Mouse (Mus musculus) gastrocnemius, adult 18-20 months (tissue): ENCODE results near the gene Gm29666. TPM values are rescaled to one million over a fixed set of nuclear protein-coding genes. Genes with fewer than 3 reads are reported as not detected.

Experiments
- DNase-seq: peaks from one replicate; pipeline ENCODE4 v3.0.0; 2021; ENCODE audit warnings: low spot score
- long read RNA-seq, 2 experiments: library from polyadenylated mRNA; stranded (forward); transcript quantifications; one replicate each; pipeline ENCODE4 v2.0.0; 2021
- total RNA-seq, 2 experiments: library from RNA; stranded (reverse); gene quantifications; 2 replicates each; pipeline ENCODE4 v1.2.3; 2021

The Gm29666 gene
- under 1 TPM; 0.09 to 0.14 TPM for total RNA-seq
- long read RNA-seq, experiment 1 = 0 reads
- long read RNA-seq, experiment 2 = 0 reads

DNA sequence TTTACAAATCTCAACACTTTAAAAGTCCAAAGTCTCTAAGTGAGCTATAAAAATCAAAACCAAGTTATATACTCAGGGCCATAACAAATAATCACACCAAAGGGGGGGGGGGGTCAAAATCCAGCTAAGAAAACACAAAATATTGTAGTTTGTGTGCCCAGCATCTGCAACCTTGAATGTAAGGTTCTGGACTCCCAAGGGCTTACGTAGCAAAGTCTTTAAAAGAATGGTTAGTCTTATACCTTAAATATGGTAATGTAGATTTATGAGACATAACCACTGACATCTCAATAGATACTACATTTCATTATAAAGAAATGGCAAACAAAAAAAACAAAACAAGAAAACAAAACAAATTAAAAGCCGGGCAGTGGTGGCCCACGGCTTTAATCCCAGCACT, at the start of gene Gm29666:
TSS of gene Gm29666 (minus strand) at position 101 of the 400 bp plus-strand sequence.
- no peak for DNase-seq

DNA sequence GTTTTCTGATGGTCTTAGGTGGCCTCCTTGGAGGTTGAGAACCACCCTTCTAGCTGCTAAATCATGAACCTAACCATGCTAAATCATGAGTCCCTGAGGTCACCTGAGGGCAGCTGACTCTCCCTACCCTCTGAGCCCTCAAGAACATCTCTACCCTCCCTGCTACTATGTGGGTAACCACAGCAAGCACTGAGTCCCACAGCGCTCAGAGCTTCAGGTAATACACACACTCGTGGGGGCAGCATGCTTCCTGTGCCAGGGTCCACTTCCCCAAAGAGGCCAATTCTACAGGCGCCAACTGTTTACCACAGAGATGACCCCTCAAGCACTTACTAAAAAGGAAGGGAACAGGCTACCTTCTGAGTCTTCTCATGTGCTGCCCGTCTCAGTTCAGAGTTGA, 48.7 kb upstream of the Gm29666 start:
- DNase-seq = no peak

DNA sequence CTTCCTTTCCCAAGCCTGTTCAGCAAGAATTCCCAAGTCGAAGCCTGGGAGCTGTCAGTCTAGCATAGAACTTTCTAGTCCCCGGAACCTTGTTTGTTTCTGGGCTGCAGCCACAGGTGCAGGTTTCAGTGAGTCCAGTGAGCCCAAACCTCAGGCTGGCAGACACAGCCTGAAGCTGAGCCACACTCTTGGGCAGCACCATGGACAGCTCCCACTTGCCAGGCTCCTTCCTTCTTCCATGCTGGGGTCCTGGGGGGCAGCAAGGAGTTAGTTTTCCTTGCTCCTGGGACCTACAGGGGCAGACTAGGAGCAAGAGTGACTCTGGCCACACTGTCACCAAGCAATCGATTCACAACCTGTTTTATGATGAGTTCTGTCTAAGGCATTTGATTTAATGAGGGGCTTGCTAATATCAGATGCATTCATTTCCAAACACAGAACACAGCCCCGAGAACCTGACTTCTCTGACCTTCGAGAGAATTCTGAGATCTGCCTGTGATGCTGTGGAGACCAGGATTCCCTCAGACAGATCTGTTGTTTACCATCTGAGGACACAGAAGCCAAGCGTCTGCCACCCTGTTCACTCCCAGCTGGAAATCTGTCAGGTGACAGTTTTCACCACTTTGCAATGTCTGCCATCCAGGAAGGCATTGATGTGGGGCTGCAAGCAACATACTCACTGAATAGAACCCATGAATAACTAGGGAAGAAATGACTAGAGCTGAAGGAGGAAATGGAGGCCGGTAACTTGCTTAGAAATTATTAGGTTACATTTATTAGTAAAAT, 45.9 kb upstream of the Gm29666 start:
- peak; percentile 39 for DNase-seq

DNA sequence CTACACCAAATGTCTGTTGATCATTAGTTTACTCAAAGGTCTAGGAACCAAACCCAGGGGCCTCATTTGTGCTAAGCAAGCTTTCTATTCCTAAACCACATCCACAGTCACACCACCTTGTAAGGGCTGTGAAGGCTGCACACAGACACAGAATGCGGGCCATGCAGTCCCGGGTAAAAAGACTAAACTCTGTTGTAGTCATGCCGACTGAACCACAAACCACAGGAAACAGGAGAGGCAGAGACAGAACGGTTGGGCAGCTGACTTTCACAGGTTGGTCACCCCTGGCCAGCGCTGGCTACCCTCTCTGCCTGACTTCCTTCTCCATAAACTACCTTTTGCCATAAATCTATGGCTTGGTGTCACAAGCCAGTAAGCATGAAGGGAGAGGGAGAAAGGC, 44.9 kb upstream of the Gm29666 start:
- DNase-seq = no peak

DNA sequence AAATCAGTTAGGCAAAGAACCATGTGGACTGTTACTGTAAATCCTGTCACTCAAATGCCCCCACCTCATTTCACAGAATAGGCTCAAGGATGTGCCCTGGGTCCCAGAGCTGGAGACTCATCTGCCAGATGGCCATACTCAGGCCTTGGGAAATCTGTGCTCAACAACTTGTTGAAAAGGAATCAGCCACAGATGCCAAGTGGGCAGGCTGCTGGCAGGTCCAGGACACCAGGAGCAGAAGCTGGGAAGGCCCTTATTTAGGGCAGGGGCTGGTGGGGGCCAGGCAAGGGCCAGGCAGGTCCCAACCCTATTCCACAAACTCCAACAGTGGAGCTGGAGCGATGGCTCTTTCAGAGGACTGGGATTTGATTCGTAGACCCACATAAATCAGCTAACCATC, 42.7 kb upstream of the Gm29666 start:
- no peak for DNase-seq

DNA sequence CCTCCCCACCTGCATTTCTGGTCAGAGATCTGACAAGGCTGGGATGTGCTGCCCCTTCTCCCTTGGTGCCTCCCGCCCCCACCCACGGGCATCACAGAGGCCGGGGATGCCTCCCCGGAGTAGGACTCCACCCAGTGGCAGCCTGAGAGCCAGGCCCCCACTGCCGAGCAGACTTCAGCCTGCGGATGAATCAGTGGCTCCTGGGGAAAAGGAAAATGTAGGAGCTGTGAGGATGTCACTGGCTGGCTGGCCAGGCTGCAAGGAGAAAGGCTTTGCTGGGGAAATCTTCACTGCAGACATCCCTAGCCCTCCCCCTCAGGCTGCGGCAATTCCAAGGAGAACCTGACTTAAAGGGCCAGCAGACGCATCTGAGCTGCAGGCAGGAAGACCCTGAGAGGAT, 40.9 kb upstream of the Gm29666 start:
- no peak for DNase-seq

DNA sequence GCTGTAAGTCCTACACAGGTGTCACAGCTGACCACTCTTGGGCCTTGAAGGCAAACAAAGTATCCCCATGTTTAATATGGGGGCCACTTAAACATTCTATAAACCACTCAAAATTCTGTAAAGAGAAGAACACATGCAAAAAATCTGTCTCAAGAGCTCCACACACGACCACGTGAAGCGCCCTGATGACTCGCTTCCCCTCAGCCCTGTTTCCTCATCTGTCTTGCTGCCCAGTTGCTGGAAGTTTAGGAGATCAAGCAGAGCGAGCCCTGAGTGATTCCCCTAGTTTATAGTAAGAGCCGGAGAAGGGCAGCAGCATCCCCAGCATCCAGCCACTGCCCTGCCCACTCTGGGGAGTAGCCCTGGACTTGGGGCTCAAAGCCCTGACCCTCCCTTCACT, 40.1 kb upstream of the Gm29666 start:
- no peak for DNase-seq

DNA sequence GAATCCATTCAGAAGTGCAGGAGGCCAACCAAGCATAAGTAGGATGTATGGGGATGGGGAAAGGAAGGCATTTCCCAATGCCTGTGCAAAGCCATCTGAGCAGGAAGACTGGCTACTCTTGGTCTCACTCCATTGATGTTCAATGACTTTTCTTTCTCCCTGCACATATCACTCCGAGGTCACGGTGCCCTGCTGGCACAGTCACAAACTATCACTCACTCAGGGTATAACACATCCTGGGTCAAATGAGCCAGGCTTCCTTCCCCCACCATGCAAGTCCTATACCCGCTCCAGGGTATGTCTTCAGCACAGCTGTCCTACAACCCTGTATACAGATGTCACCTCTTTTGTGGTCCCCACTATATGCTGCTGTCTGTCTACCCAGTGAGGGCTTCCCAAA, 38.5 kb upstream of the Gm29666 start:
- DNase-seq = no peak

DNA sequence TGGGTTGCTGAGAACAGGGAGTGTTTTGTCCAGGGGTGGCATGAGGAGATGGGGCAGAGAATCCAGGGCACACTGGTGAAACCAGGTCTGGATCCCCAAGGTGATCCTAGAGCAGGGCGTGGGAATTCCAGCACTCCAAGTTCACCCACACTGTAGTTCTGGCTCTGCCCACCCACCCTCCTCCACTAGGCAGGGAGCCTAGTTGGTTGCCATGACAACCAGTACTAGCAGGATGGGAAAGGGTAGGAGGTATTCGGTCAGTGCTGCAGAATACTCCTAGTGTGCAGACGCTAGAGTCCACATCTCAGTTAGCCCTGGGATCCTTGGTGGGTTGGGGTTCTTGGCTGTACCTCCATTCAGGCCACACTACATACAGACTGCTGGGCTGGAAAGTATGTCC, 38.0 kb upstream of the Gm29666 start:
- DNase-seq = no peak

DNA sequence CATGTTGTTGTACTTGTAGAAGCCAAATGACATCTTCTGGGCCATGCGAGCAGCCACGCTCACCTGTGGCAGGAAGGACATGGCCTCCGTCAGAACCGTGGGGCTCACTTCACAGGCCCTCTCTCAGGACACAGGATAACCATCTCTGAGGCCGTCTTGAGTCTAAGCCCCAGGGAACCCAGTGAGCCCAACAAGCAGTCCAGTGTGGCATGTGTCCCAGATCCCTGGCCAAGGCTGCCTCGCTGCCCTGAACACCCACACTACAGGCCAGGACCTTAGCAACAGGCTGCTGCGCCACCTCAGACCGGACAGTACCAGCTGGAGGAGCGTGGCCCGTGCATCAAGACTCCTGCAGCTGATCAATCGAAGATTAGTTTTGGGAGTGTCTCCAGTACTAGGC, 33.4 kb upstream of the Gm29666 start:
- DNase-seq = no peak

DNA sequence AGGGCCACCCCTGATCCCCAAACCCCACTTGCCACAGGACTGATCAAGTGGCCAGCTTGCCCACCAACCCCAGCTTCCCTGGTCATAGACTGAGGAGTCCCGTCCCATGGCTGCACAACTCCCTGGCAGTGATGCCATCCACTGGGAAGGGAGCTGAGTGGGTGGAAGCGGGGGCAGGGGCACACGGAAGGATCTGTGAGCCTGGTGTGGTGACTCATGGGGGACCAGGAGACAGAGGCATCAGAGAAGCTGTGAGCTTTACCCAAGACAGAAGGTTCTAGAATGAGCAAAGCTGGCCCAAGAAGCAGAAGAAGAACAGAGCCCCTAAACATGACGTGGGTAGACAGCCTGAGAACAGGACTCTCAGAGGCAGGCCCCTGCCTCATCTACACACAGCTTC, 30.2 kb upstream of the Gm29666 start:
- DNase-seq = no peak

DNA sequence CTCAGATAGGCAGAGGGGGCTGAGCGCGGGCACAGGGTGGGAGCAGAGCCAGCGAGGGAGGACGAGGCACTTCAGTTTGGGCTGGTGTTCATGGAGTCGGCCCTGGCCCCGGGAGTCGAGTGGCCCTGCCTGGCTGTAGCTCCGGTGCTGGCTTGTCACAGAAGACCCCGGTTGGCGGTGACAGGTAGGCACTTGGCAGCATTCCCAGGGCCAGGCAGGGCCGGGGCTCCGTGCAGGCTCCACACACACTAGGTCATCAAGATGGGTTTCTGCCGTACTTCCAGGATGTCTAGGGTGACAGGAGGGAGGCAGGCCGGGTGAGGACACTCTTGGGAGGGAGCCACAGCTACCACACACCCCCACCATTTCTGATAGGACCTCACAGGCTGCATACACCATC, 29.2 kb upstream of the Gm29666 start:
- DNase-seq = no peak

DNA sequence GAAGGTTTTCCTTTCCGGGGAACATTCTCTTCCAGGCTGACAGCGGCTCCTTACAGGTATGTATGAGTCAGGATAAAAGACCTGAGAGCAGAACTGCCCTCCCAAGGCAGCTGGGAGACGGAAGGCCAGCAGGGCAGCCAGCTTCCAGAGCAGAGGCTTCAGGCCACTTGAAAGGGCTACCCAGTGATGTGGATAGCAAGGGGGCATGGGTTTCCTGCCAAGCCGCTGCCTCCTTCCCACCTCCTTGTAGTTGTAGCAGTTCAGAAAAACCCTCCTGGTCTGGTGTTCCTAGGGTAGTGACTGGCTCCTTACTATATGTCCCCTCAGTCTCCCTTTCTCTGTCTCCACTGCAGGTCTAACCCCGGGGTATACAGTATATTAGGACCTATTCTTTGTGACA, 24.5 kb upstream of the Gm29666 start:
- no peak for DNase-seq

DNA sequence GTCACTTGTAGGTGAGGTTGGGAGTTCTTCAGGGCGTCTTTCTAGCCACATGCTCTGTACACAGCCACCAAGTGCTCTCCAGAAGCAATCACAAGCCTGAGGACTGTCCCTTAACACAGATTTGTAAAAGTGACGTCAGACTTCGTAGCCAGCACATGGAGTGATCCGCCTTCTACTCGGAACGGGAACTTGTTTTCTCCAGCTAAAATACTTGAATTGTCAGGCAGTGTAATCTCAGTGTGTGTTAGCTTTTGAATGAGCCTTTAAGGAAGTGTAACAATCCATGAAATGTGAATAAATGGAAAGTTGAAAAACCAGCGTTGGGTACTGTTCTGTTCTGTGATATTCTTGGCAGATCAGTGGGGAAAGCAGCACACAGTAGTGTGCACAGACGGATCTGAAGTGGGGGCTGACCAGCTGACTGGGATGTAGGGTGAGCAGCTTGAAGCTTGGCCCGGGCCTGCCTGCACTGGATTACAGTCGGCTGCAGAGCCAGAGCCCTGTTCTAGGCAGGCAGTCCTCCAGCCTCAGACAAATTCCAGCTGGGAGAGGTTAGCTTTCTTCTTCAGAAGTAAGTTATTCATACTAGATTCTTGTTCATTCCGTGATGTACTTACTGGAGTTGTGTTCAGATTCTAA, 22.9 kb upstream of the Gm29666 start:
- DNase-seq = no peak

DNA sequence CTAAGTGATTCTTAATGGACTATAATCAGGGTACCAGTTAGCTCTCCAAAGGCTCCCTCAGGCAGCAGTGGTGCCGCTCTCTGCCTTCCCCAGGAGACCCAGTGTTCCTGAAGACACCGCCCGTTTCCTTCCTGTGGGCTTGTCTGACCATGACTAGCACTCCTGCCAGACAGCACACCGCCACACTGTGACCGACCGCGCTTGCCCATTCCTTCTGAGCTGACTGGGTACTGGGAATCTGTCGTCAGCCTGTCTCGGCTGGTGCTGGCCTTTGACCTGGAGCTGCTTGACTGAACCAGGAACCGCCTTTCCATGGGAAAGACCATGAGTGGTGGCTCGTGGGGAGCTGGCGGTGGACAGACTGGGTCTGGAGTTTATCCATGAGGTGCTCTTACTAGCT, 20.3 kb upstream of the Gm29666 start:
- no peak for DNase-seq

DNA sequence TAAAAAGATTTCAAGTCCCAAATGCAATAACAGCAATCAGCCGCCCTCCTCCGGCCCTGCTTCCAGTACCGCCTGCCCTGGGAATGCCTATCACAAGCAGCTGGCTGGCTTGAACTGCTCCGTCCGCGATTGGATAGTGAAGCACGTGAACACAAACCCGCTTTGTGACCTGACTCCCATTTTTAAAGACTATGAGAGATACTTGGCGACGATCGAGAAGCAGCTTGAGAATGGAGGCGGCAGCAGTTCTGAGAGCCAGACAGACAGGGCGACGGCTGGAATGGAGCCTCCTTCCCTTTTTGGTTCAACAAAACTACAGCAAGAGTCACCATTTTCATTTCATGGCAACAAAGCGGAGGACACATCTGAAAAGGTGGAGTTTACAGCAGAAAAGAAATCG, 15.1 kb upstream of the Gm29666 start:
- no peak for DNase-seq

DNA sequence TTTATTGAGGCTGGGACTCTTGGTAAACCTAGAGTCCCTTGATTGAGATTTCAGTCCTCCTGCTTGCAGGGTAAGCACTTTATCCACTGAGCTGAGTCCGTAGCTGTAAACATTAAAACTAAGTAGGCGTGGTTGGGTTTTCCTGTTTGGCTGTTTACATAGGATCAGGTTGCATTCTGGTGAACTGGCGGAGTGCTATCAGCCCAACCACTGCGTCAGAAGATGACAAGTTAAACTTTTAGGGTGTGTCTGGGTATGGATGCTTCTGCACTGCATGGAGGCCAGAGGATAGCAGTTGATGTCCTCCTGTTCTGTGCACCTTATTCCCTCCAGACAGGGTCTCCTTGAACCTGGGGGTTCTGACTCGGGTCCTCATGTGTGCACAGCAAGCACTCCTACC, 12.5 kb upstream of the Gm29666 start:
- no peak for DNase-seq

DNA sequence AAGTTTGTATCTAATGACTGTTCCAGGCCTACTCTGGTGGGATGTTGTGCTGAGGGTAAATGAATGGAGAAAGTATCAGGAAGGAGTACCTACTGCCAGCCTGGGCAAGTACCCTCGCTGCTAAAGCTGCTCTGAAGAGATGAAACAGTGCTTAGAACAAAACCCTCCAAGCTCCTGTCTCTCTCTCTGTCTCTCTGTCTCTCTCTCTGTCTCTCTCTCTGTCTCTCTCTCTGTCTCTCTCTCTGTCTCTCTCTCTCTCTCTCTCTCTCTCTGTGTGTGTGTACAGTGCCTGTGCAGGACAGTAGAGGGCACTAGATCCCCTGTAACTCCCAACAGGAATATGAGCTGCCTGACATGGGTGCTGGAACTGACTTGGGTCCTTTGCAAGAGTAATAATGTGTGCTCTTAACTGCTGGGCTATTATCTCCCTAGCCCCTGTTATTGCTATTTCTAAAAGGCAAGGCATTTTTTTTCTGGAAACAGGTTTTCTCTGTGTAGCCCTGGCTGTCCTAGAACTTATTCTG, 5.7 kb upstream of the Gm29666 start:
- no peak for DNase-seq

DNA sequence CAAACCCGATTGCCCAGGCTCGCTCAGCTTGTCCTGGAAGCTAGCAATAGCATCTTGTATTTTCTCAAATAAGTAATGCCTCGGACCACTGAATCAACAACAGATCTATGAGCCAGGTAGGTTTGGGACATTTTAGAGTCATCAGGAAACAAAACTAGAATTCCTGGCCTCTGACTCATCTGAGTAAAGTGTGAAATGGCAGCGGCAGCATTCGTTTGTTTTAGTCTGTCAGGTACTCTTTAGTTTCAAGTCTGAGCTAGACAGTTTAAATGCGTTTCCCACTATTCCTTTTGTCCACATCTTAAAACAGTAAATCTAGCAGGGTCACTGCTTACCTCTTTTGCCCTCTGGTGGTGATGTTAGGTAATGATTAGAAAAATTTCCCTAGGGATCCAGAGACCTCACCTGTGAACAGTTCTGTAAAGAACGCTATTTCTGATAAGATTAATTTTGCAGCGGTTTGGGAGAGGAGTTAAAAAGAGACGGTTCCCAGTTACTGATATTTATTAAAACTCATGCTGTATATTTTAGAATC, 5.0 kb upstream of the Gm29666 start:
- peak; percentile 40 for DNase-seq

DNA sequence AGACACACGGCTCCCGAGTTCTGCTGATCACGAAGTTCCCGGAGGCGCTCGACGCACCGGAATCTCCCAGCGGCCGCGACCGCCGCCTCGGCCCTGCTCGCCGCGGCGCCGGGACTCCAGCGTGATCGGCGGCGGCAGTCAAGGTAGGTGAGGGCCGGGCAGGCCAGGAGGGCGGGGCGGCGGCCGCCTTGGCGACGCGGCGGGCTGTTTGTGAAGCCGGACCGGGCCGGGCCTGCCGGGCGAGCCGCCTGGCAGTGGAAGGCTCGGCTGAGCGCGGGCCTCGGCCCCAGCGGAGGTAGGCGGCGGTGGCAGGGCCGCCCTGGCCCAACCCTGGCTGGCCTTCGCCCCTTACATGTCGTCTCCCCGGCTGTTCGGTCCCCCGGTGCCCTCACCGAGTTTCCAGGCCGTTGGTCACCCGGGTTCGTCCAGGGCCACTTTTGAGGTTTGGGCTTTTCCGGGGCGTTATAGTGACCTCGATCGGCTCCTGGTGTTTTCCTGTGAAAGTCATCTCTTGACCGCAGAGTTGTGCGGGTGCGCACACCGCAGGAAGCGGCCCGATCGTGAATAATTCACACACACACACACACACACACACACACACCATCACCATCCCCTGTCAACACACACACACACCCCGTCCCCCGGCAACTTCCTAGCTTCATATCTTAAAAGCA, 3.8 kb upstream of the Gm29666 start:
- no peak for DNase-seq

DNA sequence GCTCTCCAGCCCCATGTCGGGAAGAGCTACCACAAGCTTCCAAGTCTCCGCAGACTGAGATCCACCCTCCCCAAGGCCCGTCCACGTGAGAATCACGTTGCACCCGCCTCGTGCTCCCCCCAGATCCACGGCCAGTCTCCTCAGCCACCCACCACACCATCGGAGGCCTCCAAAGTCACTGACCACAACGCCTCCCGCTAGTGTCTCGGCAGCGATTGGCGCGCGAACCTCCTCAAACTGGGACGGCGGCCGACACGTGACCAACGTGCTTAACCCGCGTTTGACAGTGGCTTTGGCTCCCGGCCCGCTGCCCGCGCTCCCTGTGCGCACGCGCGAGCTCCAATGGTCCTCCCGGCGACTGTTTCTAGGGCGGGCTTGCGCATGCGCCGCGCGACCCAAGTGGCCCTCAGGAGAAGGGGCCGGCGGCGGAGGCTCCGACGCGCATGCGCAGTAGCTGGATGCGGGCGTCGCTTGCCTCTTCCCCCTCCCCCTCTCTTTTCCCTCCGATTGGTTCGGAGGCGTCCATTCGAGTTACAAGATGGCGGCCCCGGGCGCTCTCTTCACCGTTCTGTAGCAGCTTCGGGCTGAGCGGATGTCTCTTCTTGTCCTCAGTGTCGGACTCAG, 3.2 kb upstream of the Gm29666 start, which contains the start of gene Nup50:
TSS of gene Nup50 (plus strand) at position 528 of the 624 bp plus-strand sequence.
- peak; percentile 100 for DNase-seq

DNA sequence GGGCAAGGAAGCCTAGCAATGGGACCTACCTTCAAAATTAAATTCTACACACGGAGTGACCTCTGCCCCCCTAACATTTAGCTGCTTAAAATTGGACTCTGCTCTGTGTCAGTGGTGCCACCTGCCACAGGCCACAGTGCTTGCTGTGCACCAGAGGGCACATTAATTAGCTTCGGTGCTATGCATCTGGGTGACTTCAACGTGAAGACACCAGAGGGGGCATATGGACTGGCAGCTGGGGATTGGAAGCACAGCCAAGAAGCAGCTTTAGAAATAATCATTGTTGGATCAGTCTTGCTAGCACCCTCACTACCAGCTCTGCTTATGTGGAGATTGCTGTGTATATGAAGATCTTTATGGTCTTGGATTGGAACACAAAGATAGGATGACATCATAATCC, 6.6 kb downstream of the Gm29666 start:
- no peak for DNase-seq
